Mouse (Mus musculus) embryonic fibroblast, embryonic 13.5 days (primary cell): Measurements from ENCODE around the gene 4930469K13Rik.

Experiments used
- CTCF ChIP-seq: IDR thresholded peaks from 2 replicates; pipeline ENCODE4 v1.5.1; 2011; ENCODE audit warnings: mild to moderate bottlenecking, control low read depth, low read length, moderate library complexity, borderline replicate concordance; ENCODE audit not compliant: insufficient read depth
- POLR2A ChIP-seq: IDR thresholded peaks from 2 replicates; pipeline ENCODE4 v1.6.1; 2011; ENCODE audit warnings: low read depth, mild to moderate bottlenecking, control low read depth, low read length, moderate library complexity

GRCm38 (mm10) chr11:34025091-34025490, 73.3 kb downstream of the 4930469K13Rik start:
- no peak for TF ChIP-seq CTCF
- TF ChIP-seq POLR2A = no peak
